Mouse (Mus musculus) myocyte (in vitro differentiated cells): Measurements from ENCODE around the gene Fam187a.

Experiments
- E2F4 ChIP-seq: IDR thresholded peaks from one replicate; pipeline ENCODE4 v1.6.1; 2011; ENCODE audit warnings: mild to moderate bottlenecking, control low read depth, moderate library complexity; ENCODE audit not compliant: insufficient read depth
- MAX ChIP-seq: IDR thresholded peaks from one replicate; pipeline ENCODE4 v1.6.1; 2011; ENCODE audit warnings: low read depth, mild to moderate bottlenecking, control low read depth
- MYOG ChIP-seq, 3 experiments: IDR thresholded peaks; one replicate each; pipeline ENCODE4 v1.6.1; 2011; ENCODE audit warnings: control low read depth in 2 of 3, low read depth in 2 of 3, mild to moderate bottlenecking in 2 of 3; ENCODE audit not compliant: insufficient read length in 2 of 3, control insufficient read depth in 1 of 3, insufficient read depth in 1 of 3
- POLR2A ChIP-seq: IDR thresholded peaks from one replicate; pipeline ENCODE4 v1.6.1; 2011; ENCODE audit warnings: low read depth, mild to moderate bottlenecking, control low read depth, moderate library complexity; ENCODE audit not compliant: insufficient read length
- TCF12 ChIP-seq: IDR thresholded peaks from one replicate; pipeline ENCODE4 v1.6.1; 2011; ENCODE audit warnings: mild to moderate bottlenecking, control low read depth; ENCODE audit not compliant: poor library complexity, insufficient read depth, severe bottlenecking
- USF1 ChIP-seq: IDR thresholded peaks from one replicate; pipeline ENCODE4 v1.6.1; 2011; ENCODE audit warnings: low read depth, mild to moderate bottlenecking, control low read depth, moderate library complexity

- TF ChIP-seq MYOG (IDR thresholded peaks at IDR 0.05; ENCODE audit: control insufficient read depth in 1 of 3, insufficient read depth in 1 of 3, insufficient read length in 2 of 3, low read depth in 2 of 3) (no peak), POLR2A (no peak), MAX (no peak), E2F4 (no peak), TCF12 (no peak), USF1 (no peak)
Measured at GRCm38 (mm10) chr11:102881314-102882198, 3.4 kb upstream of the Fam187a start.
